Mouse (Mus musculus): ENCODE measurements at regions not wholly inside any gene's neighbourhood (a gene's known extent, or its start where the extent isn't known, plus 50 kb on each side); places are given as distances from the start of the nearest gene placed in this dataset.

- no peaks in the 10 kb centered on the region; the same call in 1 of the 2 replicates for H3K4me1 ChIP-seq (ENCODE audit: control insufficient read depth, insufficient read depth, low read length)
- TF ChIP-seq CTCF (IDR thresholded peaks at IDR 0.05; ENCODE audit: control insufficient read depth, insufficient read depth, low read length) (no peak), POLR2A (IDR thresholded peaks at IDR 0.05; ENCODE audit: borderline replicate concordance, control insufficient read depth, low read depth, low read length) (no peak)
- H3K27ac ChIP-seq (ENCODE audit: control insufficient read depth, insufficient read depth, low read depth, low read length, poor library complexity): no peak overlapping the region
- H3K4me3 ChIP-seq (replicated peaks; ENCODE audit: control insufficient read depth, low read depth, low read length): no peak overlapping the region
Measured at GRCm38 (mm10) chr13:43903391-43903790, 118.8 kb downstream of the Cd83 start.

DNA sequence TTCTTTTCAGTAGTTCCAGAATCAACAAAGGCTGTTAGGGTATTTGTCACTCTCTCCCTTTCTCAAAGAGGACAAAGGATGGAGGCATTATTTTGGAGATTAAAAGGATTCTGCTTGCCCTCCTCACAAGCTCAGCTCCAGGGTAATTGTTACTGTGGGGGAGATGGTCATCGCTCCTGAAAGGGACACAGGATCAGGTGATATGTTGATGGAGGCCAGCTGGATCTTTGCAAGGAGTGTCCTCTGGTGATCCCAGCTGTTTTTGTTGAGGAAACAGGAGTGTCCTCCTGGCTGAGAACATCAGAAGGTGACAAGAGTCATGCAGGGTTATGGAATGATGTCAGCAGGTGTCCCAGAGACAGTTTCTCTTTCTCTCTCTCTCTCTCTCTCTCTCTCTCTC lies 119.7 kb downstream of the Cd83 start:
- 72% methylated on average over 1 of the region's 1 CpGs for WGBS
- no peak overlapping the region for H3K27ac ChIP-seq (ENCODE audit: control insufficient read depth, insufficient read depth, low read depth, low read length, poor library complexity)
- H3K4me1 ChIP-seq (ENCODE audit: control insufficient read depth, insufficient read depth, low read length): no peaks in the 10 kb centered on the region; the same call in 1 of the 2 replicates
- H3K4me3 ChIP-seq (replicated peaks; ENCODE audit: control insufficient read depth, low read depth, low read length): no peak overlapping the region
- TF ChIP-seq POLR2A (IDR thresholded peaks at IDR 0.05; ENCODE audit: borderline replicate concordance, control insufficient read depth, low read depth, low read length) (no peak), CTCF (IDR thresholded peaks at IDR 0.05; ENCODE audit: control insufficient read depth, insufficient read depth, low read length) (no peak)

DNA sequence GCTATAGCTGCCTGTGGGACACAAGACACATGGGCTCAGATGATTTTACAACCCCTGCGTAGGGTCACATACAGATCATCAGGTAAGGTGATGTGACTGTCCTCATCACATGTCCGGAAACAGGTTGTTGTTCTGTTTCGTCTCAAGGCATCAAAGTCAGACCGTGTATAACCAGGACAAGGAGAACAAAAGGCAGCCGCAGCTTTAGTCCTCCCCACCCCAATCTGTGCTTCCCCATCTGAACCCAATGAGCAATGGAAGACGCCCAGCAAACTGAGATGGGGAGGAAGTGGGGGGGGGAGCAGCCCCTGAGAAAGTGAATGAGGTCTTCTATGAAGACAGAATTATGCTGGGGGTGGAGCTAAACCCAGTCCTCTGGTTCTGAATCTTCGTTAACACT lies 121.7 kb downstream of the Cd83 start:
- H3K4me3 ChIP-seq (replicated peaks; ENCODE audit: control insufficient read depth, low read depth, low read length): no peak overlapping the region
- TF ChIP-seq CTCF (IDR thresholded peaks at IDR 0.05; ENCODE audit: control insufficient read depth, insufficient read depth, low read length) (no peak), POLR2A (IDR thresholded peaks at IDR 0.05; ENCODE audit: borderline replicate concordance, control insufficient read depth, low read depth, low read length) (no peak)
- H3K27ac ChIP-seq (ENCODE audit: control insufficient read depth, insufficient read depth, low read depth, low read length, poor library complexity): no peak overlapping the region
- no peaks in the 10 kb centered on the region for H3K4me1 ChIP-seq (ENCODE audit: control insufficient read depth, insufficient read depth, low read length)
- WGBS: 55% methylated on average over 7 of the region's 7 CpGs

GRCm38 (mm10) chr13:43907425-43907824 lies 122.8 kb downstream of the Cd83 start:
- WGBS: 63% methylated on average over 8 of the region's 8 CpGs
- Histone ChIP-seq H3K27ac (ENCODE audit: control insufficient read depth, insufficient read depth, low read depth, low read length, poor library complexity) (no peak overlapping the region), H3K4me3 (replicated peaks; ENCODE audit: control insufficient read depth, low read depth, low read length) (no peak overlapping the region), H3K4me1 (ENCODE audit: control insufficient read depth, insufficient read depth, low read length) (no peaks in the 10 kb centered on the region)
- TF ChIP-seq POLR2A (IDR thresholded peaks at IDR 0.05; ENCODE audit: borderline replicate concordance, control insufficient read depth, low read depth, low read length): no peak
- no peak for TF ChIP-seq CTCF (IDR thresholded peaks at IDR 0.05; ENCODE audit: control insufficient read depth, insufficient read depth, low read length)

DNA sequence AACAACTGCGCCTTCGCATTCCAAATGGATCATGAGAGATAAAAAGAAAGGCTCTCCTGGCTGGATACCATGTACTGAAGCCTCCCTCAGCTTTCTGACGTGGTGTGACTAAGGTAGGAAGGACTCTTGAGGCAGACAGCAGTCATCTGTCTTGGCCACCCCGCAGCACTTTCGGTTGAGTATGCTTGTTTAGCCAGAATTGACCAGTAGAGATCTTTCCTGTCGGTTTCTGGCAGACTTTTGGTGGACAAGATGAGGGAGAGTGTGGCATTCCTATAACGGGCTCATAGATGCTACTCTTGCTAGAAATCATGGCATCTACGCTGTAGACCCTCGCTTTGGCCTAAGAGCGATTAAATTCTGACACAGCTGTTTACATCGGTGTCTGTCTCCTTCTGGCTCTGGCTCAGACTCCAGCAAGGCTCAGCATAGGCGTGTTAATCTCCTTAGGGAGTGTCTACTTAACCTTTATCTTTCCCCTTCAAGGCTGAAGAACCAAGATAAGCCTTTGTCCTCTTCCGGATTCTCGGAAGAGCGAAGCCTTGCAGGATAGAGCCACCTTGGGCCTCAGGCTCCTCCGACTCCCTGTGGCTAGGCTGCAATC lies 123.6 kb downstream of the Cd83 start:
- Histone ChIP-seq H3K4me3 (replicated peaks; ENCODE audit: control insufficient read depth, low read depth, low read length) (no peak overlapping the region), H3K27ac (ENCODE audit: control insufficient read depth, insufficient read depth, low read depth, low read length, poor library complexity) (no peak overlapping the region), H3K4me1 (ENCODE audit: control insufficient read depth, insufficient read depth, low read length) (no peaks in the 10 kb centered on the region)
- TF ChIP-seq POLR2A (IDR thresholded peaks at IDR 0.05; ENCODE audit: borderline replicate concordance, control insufficient read depth, low read depth, low read length) (no peak), CTCF (IDR thresholded peaks at IDR 0.05; ENCODE audit: control insufficient read depth, insufficient read depth, low read length) (no peak)
- WGBS: 80% methylated on average over 16 of the region's 16 CpGs

DNA sequence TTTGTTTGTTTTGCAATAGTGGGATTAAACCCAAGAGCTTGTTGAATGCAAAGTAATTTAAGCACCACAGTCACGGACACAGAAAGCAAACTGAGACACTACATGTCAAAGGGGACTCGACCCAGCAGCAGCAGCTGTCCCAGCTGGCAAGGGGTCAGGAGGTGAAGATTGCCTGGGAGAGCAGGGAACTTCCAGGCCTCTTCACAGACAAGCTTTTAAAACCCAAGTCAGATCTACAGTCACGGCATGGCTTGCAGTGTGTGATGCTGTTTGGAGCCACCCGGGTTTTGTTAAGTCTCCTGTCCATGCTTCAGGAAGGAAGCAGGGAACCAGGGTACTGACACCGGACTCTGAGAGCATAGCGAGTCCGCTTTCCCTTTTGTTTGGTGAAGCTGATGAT lies 125.4 kb downstream of the Cd83 start:
- 72% methylated on average over 7 of the region's 7 CpGs for WGBS
- Histone ChIP-seq H3K4me1 (ENCODE audit: control insufficient read depth, insufficient read depth, low read length) (no peaks in the 10 kb centered on the region), H3K27ac (ENCODE audit: control insufficient read depth, insufficient read depth, low read depth, low read length, poor library complexity) (no peak overlapping the region), H3K4me3 (replicated peaks; ENCODE audit: control insufficient read depth, low read depth, low read length) (no peak overlapping the region)
- TF ChIP-seq POLR2A (IDR thresholded peaks at IDR 0.05; ENCODE audit: borderline replicate concordance, control insufficient read depth, low read depth, low read length) (no peak), CTCF (IDR thresholded peaks at IDR 0.05; ENCODE audit: control insufficient read depth, insufficient read depth, low read length) (no peak)

- 64% methylated on average over 7 of the region's 7 CpGs for WGBS
- Histone ChIP-seq H3K27ac (ENCODE audit: control insufficient read depth, insufficient read depth, low read depth, low read length, poor library complexity) (no peak overlapping the region), H3K4me3 (replicated peaks; ENCODE audit: control insufficient read depth, low read depth, low read length) (no peak overlapping the region), H3K4me1 (ENCODE audit: control insufficient read depth, insufficient read depth, low read length) (no peaks in the 10 kb centered on the region)
- TF ChIP-seq CTCF (IDR thresholded peaks at IDR 0.05; ENCODE audit: control insufficient read depth, insufficient read depth, low read length) (no peak), POLR2A (IDR thresholded peaks at IDR 0.05; ENCODE audit: borderline replicate concordance, control insufficient read depth, low read depth, low read length) (no peak)
Measured at GRCm38 (mm10) chr13:43913476-43913875, 128.9 kb downstream of the Cd83 start.

DNA sequence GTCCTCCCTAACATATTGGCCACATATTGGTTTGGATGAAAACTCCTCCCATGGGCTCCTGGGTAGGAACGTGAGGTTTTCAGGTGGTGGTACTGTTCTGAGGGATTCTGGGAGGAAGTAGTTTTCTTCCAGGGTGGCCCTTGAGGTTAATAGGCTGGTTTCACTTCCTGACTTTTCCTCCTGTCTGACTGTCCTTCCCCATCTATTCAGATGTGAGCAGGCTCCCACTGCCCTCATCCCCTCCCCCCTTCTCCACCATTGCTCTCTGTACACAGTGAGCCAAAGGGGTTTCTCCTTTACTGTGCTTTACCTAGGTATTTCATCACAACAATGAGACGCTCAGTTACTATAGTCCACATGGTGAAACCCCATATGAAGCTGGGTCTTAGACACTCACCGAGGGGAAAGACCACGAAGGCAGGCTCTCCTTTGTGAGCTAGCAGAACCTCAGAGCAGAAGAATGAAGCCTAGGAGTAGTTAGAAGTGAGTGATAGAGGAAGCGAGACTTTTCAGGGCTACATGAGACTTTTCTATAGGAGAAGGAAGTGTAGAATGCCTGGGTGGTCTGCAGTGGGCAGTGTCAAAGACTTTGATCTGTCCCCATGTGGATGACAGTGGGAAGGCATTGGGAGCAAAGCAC lies 135.3 kb downstream of the Cd83 start:
- no peak overlapping the region for H3K4me3 ChIP-seq (replicated peaks; ENCODE audit: control insufficient read depth, low read depth, low read length)
- H3K27ac ChIP-seq (ENCODE audit: control insufficient read depth, insufficient read depth, low read depth, low read length, poor library complexity): no peak overlapping the region
- no peaks in the 10 kb centered on the region; the same call in 1 of the 2 replicates for H3K4me1 ChIP-seq (ENCODE audit: control insufficient read depth, insufficient read depth, low read length)
- 22% methylated on average over 5 of the region's 5 CpGs for WGBS
- TF ChIP-seq CTCF (IDR thresholded peaks at IDR 0.05; ENCODE audit: control insufficient read depth, insufficient read depth, low read length): no peak
- TF ChIP-seq POLR2A (IDR thresholded peaks at IDR 0.05; ENCODE audit: borderline replicate concordance, control insufficient read depth, low read depth, low read length): no peak

All from bone marrow, adult 2 months (tissue).